Mouse (Mus musculus): ENCODE measurements around the gene Myom1.

DNA sequence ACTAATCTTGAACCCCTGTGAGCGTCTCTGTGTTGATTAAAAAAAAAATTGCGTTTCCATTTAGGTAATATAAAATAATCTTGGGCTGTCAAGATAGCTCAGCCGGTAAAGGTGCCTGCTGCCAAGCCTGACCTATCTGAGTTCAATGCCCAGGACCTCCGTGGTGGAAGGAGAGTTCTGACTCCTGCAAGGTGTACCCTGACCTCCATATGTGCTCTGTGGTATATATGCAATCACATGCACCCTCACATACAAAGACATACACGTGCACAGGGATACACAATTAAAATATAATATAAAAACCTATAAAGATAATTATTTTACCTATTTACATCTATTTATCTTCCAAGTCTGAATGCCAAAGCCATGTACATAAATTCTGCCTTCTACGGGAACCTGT, 62.7 kb downstream of the Myom1 start:
- TF ChIP-seq CTCF (IDR thresholded peaks at IDR 0.05; ENCODE audit: low read depth) (no peak), EP300 (IDR thresholded peaks at IDR 0.05; ENCODE audit: low read depth) (no peak)
